Mouse (Mus musculus) CD4-positive naive resting alpha-beta T cell, adult 76 days (primary cell): ENCODE data around the gene Tle4. TPM values are rescaled to one million over a fixed set of nuclear protein-coding genes. Genes with fewer than 3 reads are reported as not detected.

ENCODE experiments used
- total RNA-seq: library from RNA; stranded (reverse); gene quantifications from one replicate; pipeline ENCODE4 v1.2.4, GENCODE M21; 2023

Tle4 gene
- total RNA-seq, result 103 TPM

GRCm38 (mm10) chr19:14597917-14598689 is at the start of gene Tle4:
Gene Tle4 (minus strand): TSS chr19:14598051.

